Mouse (Mus musculus) adrenal gland, postnatal 25 days (tissue): Measurements from ENCODE around the gene Csrnp2. TPM values are rescaled to one million over a fixed set of nuclear protein-coding genes. Genes with fewer than 3 reads are reported as not detected.

Experiments
- DNase-seq: peaks from one replicate; pipeline ENCODE4 v3.0.0; 2021; ENCODE audit warnings: mixed read lengths
- total RNA-seq: library from RNA; stranded (reverse); gene quantifications from 2 replicates; pipeline ENCODE4 v1.2.3, GENCODE M21; 2021

The Csrnp2 gene
- total RNA-seq, 1 experiment from 2014 or later = 6.8 TPM

- no peak for DNase-seq
Measured at GRCm38 (mm10) chr15:100429959-100430565, 65.2 kb downstream of the Csrnp2 start.

Other genes starting within 250 kb of the Csrnp2 start
- not detected in 2 replicates for gene Tmprss12, start 214.7 kb downstream of the Csrnp2 start, total RNA-seq
- 76.6 and 111 TPM in 2 replicates for gene Mettl7a1, start 191.3 kb downstream of the Csrnp2 start, total RNA-seq
- gene Mettl7a3, start 160.6 kb downstream of the Csrnp2 start, total RNA-seq = not detected in 2 replicates
- 0.64 TPM in 1 of 2 replicates, not detected in the other for gene Methig1, start 142.3 kb downstream of the Csrnp2 start, total RNA-seq
- 1.0 and 2.4 TPM in 2 replicates for gene Mettl7a2, start 142.3 kb downstream of the Csrnp2 start, total RNA-seq
- 1.2 TPM in 1 of 2 replicates, not detected in the other for gene Higd1c, start 130.9 kb downstream of the Csrnp2 start, total RNA-seq
- gene Gm5475, start 73.3 kb downstream of the Csrnp2 start, total RNA-seq = not detected in 2 replicates
- 105 and 111 TPM in 2 replicates for gene Slc11a2, start 70.4 kb downstream of the Csrnp2 start, total RNA-seq
- 123 and 143 TPM in 2 replicates for gene Letmd1, start 26.5 kb downstream of the Csrnp2 start, total RNA-seq
- gene Tfcp2, start 56.5 kb upstream of the Csrnp2 start, total RNA-seq = 27.9 and 31.3 TPM in 2 replicates
- 18.3 and 20.5 TPM in 2 replicates for gene Pou6f1, start 104.5 kb upstream of the Csrnp2 start, total RNA-seq
- gene Dazap2, start 119.9 kb upstream of the Csrnp2 start, total RNA-seq = 234 and 249 TPM in 2 replicates
- gene Smagp, start 141.5 kb upstream of the Csrnp2 start, total RNA-seq = 37.9 and 39.0 TPM in 2 replicates
- 1.3 and 1.8 TPM in 2 replicates for gene Bin2, start 174.1 kb upstream of the Csrnp2 start, total RNA-seq
- gene Cela1, start 192.4 kb upstream of the Csrnp2 start, total RNA-seq = 58.0 and 58.6 TPM in 2 replicates
- gene Galnt6, start 233.9 kb upstream of the Csrnp2 start, total RNA-seq = 3.8 and 6.3 TPM in 2 replicates